ENCODE assay signal across 23 mouse cellular contexts in the genomic region with DNA sequence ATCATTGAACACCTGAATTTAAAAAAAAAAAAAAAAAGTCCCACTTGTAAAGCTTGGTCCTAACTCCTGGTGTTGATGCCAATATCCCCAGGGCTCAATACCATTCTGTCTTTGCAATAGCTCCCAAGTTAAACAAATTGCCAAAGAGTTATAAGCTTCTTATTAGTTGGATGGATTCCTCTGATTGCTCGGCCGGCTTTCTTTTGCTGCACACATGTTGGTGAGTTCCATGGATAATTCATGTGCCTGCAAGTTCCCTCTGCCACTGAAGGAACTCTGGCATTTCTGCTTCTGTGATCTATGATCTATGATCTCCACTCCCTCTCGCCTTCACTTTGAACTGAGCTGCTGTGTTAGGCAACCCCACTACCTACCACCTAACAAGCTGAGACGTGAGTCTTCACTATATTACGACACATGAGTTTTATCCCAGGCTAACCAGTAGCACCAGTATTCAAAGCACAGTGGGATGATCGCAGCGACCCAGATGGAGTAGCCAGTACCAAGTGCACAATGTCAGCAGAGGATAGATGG.
"Had no signal": no experiment of that assay in that cellular context is flagged by ENCODE, and none has a peak within 500 bp of the region (broad histone marks: within the 10 kb centered on the region; RNA-seq: fewer than 3 reads in every experiment).

No protein-coding gene starts in this region.

- H3K4me2 ChIP-seq: liver, embryonic 12.5 days; liver, embryonic 15.5 days; lung, embryonic 15.5 days; midbrain, embryonic 12.5 days; midbrain, embryonic 15.5 days; neural tube, embryonic 13.5 days; stomach, embryonic 15.5 days had no signal

- H3K36me3 ChIP-seq: liver, embryonic 12.5 days; liver, embryonic 15.5 days; lung, embryonic 15.5 days; midbrain, embryonic 12.5 days; midbrain, embryonic 15.5 days; neural tube, embryonic 13.5 days; stomach, embryonic 15.5 days had no signal

- DNase-seq: kidney, adult 2 months; kidney, postnatal 25 days; layer of hippocampus, adult 9-11 months; liver; lung, adult 18-20 months; lung, postnatal 10 days; lung, postnatal 4 days; retina, postnatal 1 day; right cerebral cortex, postnatal 25 days; spleen, adult 18-20 months; thymus, adult 2 months; thymus, postnatal 14 days; thymus, postnatal 4 days had no signal

- H3K4me3 ChIP-seq: layer of hippocampus, adult 2 months; liver, embryonic 12.5 days; liver, embryonic 15.5 days; lung, embryonic 15.5 days; midbrain, embryonic 12.5 days; midbrain, embryonic 15.5 days; neural tube, embryonic 13.5 days; stomach, embryonic 15.5 days had no signal

- H3K27ac ChIP-seq: kidney, postnatal 0 days; layer of hippocampus, adult 2 months; liver, embryonic 12.5 days; liver, embryonic 15.5 days; lung, embryonic 15.5 days; midbrain, embryonic 12.5 days; midbrain, embryonic 15.5 days; neural tube, embryonic 13.5 days; stomach, embryonic 15.5 days had no signal

- H3K27me3 ChIP-seq: liver, embryonic 12.5 days; liver, embryonic 15.5 days; lung, embryonic 15.5 days; midbrain, embryonic 12.5 days; midbrain, embryonic 15.5 days; neural tube, embryonic 13.5 days; stomach, embryonic 15.5 days had no signal

- H3K9me3 ChIP-seq: liver, embryonic 12.5 days; liver, embryonic 15.5 days; lung, embryonic 15.5 days; midbrain, embryonic 12.5 days; midbrain, embryonic 15.5 days; neural tube, embryonic 13.5 days; stomach, embryonic 15.5 days had no signal

- H3K9ac ChIP-seq: liver, embryonic 12.5 days; liver, embryonic 15.5 days; lung, embryonic 15.5 days; midbrain, embryonic 12.5 days; midbrain, embryonic 15.5 days; neural tube, embryonic 13.5 days; stomach, embryonic 15.5 days had no signal

- ATAC-seq: intestine, postnatal 0 days; liver, embryonic 12.5 days; midbrain, embryonic 15.5 days had no signal

- H3K4me1 ChIP-seq: liver, embryonic 12.5 days; liver, embryonic 15.5 days; lung, embryonic 15.5 days; midbrain, embryonic 12.5 days; midbrain, embryonic 15.5 days; neural tube, embryonic 13.5 days; stomach, embryonic 15.5 days had no signal
